Mouse (Mus musculus): Measurements from ENCODE around the gene Nr6a1. TPM values are rescaled to one million over a fixed set of nuclear protein-coding genes. Genes with fewer than 3 reads are reported as not detected.

The Nr6a1 gene
- polyA plus RNA-seq, 1 experiment from 2014 or later: 1.6 TPM

GRCm38 (mm10) chr2:38719354-38719753, 208.1 kb downstream of the Nr6a1 start:
- Histone ChIP-seq H3K9me3 (no peaks in the 10 kb centered on the region), H3K4me3 (no peak overlapping the region), H3K27ac (no peak overlapping the region), H3K4me1 (peaks cover 23% of the 10 kb centered on the region), H3K27me3 (peaks cover 5% of the 10 kb centered on the region; the same call in 1 of the 2 replicates), H3K9ac (no peak overlapping the region), H3K4me2 (no peak overlapping the region), H3K36me3 (no peaks in the 10 kb centered on the region)
- 45% methylated on average over 6 of the region's 6 CpGs for WGBS
- no peak for ATAC-seq (ENCODE audit: borderline replicate concordance, extremely low read depth, low FRiP score, low TSS enrichment)

- Histone ChIP-seq H3K4me2 (no peak overlapping the region), H3K9me3 (no peaks in the 10 kb centered on the region), H3K4me1 (peaks cover 16% of the 10 kb centered on the region), H3K36me3 (no peaks in the 10 kb centered on the region), H3K27me3 (peaks cover 12% of the 10 kb centered on the region), H3K27ac (no peak overlapping the region), H3K4me3 (no peak overlapping the region), H3K9ac (no peak overlapping the region)
- 32% methylated on average over 8 of the region's 8 CpGs for WGBS
- ATAC-seq (ENCODE audit: borderline replicate concordance, extremely low read depth, low FRiP score, low TSS enrichment): 0 out of 2 replicates have a peak, but pooled peaks have one; percentile 12
Observed at GRCm38 (mm10) chr2:38718676-38719075, 208.8 kb downstream of the Nr6a1 start.

GRCm38 (mm10) chr2:38717436-38717835, 210.1 kb downstream of the Nr6a1 start:
- WGBS: 67% methylated on average over 2 of the region's 2 CpGs
- H3K36me3 ChIP-seq: no peaks in the 10 kb centered on the region

GRCm38 (mm10) chr2:38714324-38714723, 213.2 kb downstream of the Nr6a1 start, which contains the start of gene Nr5a1:
TSS of gene Nr5a1 (minus strand) at chr2:38714542.
- peaks cover 55% of the 10 kb centered on the region for H3K27me3 ChIP-seq
- 91% methylated on average over 11 of the region's 13 CpGs for WGBS
- no peak for ATAC-seq (ENCODE audit: borderline replicate concordance, extremely low read depth, low FRiP score, low TSS enrichment)

More at GRCm38 (mm10) chr2:38717436-38717835, 210.1 kb downstream of the Nr6a1 start:
- ATAC-seq (ENCODE audit: borderline replicate concordance, extremely low read depth, low FRiP score, low TSS enrichment): no peak
- H3K4me3 ChIP-seq: no peak overlapping the region
- no peak overlapping the region for H3K27ac ChIP-seq
- H3K4me2 ChIP-seq: no peak overlapping the region
- H3K4me1 ChIP-seq: peaks cover 11% of the 10 kb centered on the region
- no peak overlapping the region for H3K9ac ChIP-seq
- H3K9me3 ChIP-seq: no peaks in the 10 kb centered on the region
- peaks cover 24% of the 10 kb centered on the region for H3K27me3 ChIP-seq

DNA sequence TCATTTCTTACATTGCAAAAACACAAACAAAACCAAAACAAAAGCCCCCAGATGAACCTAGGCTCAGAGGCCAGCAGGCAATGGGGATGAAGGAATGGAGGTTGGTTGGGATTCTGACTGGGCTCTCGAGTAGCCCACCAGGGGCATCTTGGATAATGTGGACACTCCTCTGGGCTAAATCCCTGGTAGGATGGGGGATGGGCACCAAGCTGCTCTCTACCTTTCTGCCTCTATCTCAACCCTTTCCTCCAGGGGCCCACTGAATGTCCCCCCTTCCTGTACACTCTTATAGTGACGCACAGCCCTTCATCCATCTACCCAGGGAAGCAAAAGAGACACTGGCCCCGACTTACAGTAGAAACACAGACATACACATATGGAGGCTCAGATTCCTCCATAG, 213.9 kb downstream of the Nr6a1 start:
- WGBS: 75% methylated on average over 3 of the region's 3 CpGs

More at GRCm38 (mm10) chr2:38714324-38714723, 213.2 kb downstream of the Nr6a1 start, which contains the start of gene Nr5a1:
- no peak within 1 kb of the TSS for H3K4me2 ChIP-seq
- peaks cover 26% of the 10 kb centered on the region for H3K4me1 ChIP-seq
- no peak within 1 kb of the TSS for H3K27ac ChIP-seq
- no peak within 1 kb of the TSS for H3K4me3 ChIP-seq
- no peaks in the 10 kb centered on the region for H3K9me3 ChIP-seq
- no peaks in the 10 kb centered on the region for H3K36me3 ChIP-seq
- no peak within 1 kb of the TSS for H3K9ac ChIP-seq

DNA sequence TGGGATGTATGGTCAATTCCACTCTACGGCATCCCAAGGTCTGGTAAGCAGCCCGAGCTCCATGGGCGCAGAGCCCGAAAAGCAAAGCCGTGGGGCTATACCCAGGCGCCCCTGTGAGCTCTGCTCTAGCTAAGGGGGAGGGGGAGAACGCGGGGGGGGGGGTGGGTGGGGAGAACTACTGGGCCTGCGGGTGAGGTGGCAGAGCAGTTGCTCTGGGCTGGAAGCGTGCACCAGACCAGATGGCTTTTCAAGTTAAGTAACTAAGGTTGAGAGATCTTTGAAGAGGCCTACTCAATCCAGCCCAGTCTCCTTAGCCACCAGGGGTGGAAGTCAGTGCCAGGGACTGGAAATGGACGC, 214.7 kb downstream of the Nr6a1 start:
- peaks cover 19% of the 10 kb centered on the region for H3K4me1 ChIP-seq
- 42% methylated on average over 10 of the region's 11 CpGs for WGBS
- H3K9me3 ChIP-seq: no peaks in the 10 kb centered on the region
- no peaks in the 10 kb centered on the region for H3K36me3 ChIP-seq
- peaks cover 71% of the 10 kb centered on the region for H3K27me3 ChIP-seq
- H3K9ac ChIP-seq: no peak overlapping the region
- H3K4me3 ChIP-seq: no peak overlapping the region
- no peak overlapping the region for H3K4me2 ChIP-seq
- H3K27ac ChIP-seq: no peak overlapping the region
- no peak for ATAC-seq (ENCODE audit: borderline replicate concordance, extremely low read depth, low FRiP score, low TSS enrichment)

More for the DNA sequence above, 213.9 kb downstream of the Nr6a1 start:
- H3K4me2 ChIP-seq: no peak overlapping the region
- no peaks in the 10 kb centered on the region for H3K36me3 ChIP-seq
- peaks cover 62% of the 10 kb centered on the region for H3K27me3 ChIP-seq
- no peak overlapping the region for H3K4me3 ChIP-seq
- H3K9ac ChIP-seq: no peak overlapping the region
- H3K27ac ChIP-seq: no peak overlapping the region
- H3K9me3 ChIP-seq: no peaks in the 10 kb centered on the region
- no peak for ATAC-seq (ENCODE audit: borderline replicate concordance, extremely low read depth, low FRiP score, low TSS enrichment)
- peaks cover 20% of the 10 kb centered on the region for H3K4me1 ChIP-seq

DNA sequence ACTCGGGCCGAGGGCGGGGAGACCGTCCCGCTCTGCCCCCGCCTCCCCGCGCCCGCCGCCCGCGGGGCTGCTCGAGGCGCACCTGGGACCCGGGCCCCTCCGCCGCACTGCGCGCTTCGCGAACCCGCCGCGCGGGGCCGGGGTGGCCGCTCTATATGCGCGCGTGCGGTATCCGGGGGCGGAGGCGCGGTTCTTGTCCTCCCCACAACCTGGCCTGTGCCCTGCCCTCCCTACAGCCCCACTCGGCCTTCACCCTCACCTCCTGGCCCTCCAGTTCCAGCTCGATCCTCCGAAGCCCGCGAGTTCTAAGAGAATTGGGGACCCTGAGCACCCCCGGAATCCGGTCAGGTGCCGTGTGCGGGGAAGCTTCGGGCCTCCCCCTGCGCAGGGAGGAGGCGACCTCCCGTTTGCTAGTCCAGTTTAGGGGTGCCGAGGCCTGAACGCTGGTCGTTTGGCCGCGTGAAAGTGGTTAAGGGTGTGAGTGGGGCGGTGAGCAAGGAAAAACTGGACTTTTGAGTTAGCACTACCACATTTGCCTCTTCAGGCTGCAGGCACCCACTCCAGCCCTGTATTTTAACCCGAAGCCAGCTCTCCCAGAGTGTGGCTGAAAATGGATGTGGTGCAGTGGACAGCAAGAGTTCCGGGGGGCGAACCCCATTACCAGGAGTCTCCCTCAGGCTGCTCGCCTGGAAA, 215.3 kb downstream of the Nr6a1 start:
- Histone ChIP-seq H3K4me3 (peak overlapping the region; percentile 35), H3K9ac (no peak overlapping the region), H3K27ac (no peak overlapping the region), H3K9me3 (no peaks in the 10 kb centered on the region), H3K27me3 (peaks cover 76% of the 10 kb centered on the region), H3K36me3 (no peaks in the 10 kb centered on the region), H3K4me1 (peaks cover 19% of the 10 kb centered on the region), H3K4me2 (peak overlapping the region; percentile 56)
- WGBS: 6% methylated on average over 56 of the region's 58 CpGs
- ATAC-seq (ENCODE audit: borderline replicate concordance, extremely low read depth, low FRiP score, low TSS enrichment): no peak

DNA sequence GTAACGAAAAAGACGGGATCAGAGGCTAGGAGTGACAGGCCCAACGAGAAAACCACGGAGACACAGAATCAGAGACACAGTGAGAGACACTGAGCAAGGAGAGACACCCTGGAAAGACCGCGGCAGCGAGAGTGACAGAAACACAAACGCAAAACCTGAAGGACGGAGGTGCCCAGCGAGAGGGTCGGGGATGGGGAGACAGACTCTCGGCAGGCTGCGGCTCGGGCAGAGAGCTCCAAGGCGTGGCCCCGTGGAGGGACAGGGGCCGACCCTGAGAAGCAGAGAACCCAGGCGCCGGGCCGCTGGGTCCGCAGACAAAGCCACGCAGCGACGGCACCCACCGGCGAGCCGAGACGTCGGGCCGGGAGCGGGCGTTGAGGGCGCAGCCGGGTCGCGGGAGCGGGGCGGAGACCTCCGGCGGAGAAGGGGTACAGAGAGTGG, 216.0 kb downstream of the Nr6a1 start:
- WGBS: 1% methylated on average over 40 of the region's 40 CpGs
- Histone ChIP-seq H3K4me2 (peak overlapping the region; percentile 56), H3K27me3 (peaks cover 84% of the 10 kb centered on the region), H3K9me3 (no peaks in the 10 kb centered on the region), H3K36me3 (no peaks in the 10 kb centered on the region), H3K9ac (no peak overlapping the region), H3K27ac (no peak overlapping the region), H3K4me1 (peaks cover 19% of the 10 kb centered on the region), H3K4me3 (peak overlapping the region; percentile 35)
- no peak for ATAC-seq (ENCODE audit: borderline replicate concordance, extremely low read depth, low FRiP score, low TSS enrichment)

DNA sequence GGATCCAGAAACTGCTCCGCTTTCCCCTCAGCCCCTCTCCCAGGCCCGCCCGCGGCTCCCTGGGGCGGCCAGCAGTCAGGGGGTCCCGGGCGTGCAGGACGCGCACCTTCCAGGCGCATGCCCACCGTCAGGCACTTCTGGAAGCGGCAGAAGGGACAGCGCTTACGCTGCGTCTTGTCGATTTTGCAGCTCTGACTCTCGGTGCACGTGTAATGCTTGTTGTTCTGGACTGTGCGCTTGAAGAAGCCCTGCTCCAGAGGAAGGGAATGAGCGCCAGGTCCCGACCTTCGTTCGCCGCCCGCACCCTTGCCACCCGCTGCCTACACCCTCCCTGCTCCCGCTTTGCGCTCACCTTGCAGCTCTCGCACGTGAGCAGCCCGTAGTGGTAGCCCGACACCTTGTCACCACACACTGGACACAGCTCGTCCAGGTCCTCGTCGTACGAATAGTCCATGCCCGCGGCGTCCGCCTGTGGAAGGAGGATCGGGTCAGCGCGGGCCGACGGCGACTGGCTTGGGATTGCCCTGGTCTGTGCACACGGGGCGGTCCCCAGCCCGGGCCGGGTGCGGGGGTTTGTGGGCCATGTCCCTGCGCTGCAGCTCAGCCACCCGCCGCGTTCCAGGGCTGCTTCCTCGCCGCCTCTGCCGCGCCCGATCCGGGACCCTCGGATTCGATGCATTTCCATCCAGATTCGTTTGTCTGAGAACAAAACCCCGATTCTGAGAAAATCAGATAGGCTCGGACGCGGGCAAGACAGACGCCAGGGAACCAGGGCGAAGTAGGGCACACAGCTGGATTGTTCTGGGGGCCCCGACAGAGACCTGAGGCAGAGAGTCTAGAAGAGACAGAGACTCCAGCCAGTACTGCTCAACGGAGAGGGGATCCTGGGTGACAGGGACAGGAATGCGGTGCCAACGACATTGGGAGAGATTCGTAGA, 216.9 kb downstream of the Nr6a1 start:
- ATAC-seq (ENCODE audit: borderline replicate concordance, extremely low read depth, low FRiP score, low TSS enrichment): no peak
- Histone ChIP-seq H3K4me3 (peak overlapping the region; percentile 35), H3K36me3 (no peaks in the 10 kb centered on the region), H3K9ac (no peak overlapping the region), H3K4me2 (peak overlapping the region; percentile 44), H3K4me1 (peaks cover 19% of the 10 kb centered on the region), H3K9me3 (no peaks in the 10 kb centered on the region), H3K27me3 (peaks cover 93% of the 10 kb centered on the region), H3K27ac (no peak overlapping the region)
- WGBS: 1% methylated on average over 75 of the region's 75 CpGs

- H3K9ac ChIP-seq: no peak overlapping the region
- H3K4me2 ChIP-seq: no peak overlapping the region
- H3K27ac ChIP-seq: no peak overlapping the region
- H3K36me3 ChIP-seq: no peaks in the 10 kb centered on the region
- no peak overlapping the region for H3K4me3 ChIP-seq
- peaks cover 19% of the 10 kb centered on the region for H3K4me1 ChIP-seq
- ATAC-seq (ENCODE audit: borderline replicate concordance, extremely low read depth, low FRiP score, low TSS enrichment): no peak; the same call in 1 of the 2 replicates
- WGBS: 23% methylated on average over 12 of the region's 12 CpGs
- no peaks in the 10 kb centered on the region for H3K9me3 ChIP-seq
- peaks cover 100% of the 10 kb centered on the region for H3K27me3 ChIP-seq
Observed at GRCm38 (mm10) chr2:38708907-38709688, 218.4 kb downstream of the Nr6a1 start.

DNA sequence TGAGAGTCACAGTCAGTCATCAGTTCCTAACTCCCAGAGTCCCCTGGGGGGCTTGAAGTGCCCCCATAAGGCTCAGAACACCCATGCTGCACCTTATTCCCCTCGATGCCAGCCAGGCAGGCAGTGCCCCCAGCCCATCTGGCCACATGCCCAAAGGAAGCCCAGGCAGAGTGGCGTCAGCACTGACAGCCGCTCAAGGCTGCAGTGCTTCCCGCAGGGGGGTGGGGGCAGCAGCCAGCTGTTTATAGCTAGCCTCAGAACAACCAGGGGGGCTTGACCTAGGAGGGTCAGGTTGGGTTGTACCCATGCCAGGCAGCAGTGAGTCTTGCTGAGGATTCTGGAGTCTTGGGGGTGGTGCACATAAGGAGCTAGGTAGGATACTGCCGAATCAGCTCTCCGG, 220.8 kb downstream of the Nr6a1 start:
- H3K4me2 ChIP-seq: no peak overlapping the region
- no peaks in the 10 kb centered on the region for H3K36me3 ChIP-seq
- no peak overlapping the region for H3K27ac ChIP-seq
- peaks cover 76% of the 10 kb centered on the region for H3K27me3 ChIP-seq
- ATAC-seq (ENCODE audit: borderline replicate concordance, extremely low read depth, low FRiP score, low TSS enrichment): no peak
- H3K9me3 ChIP-seq: no peaks in the 10 kb centered on the region
- H3K9ac ChIP-seq: no peak overlapping the region
- 28% methylated on average over 6 of the region's 6 CpGs for WGBS
- H3K4me1 ChIP-seq: peaks cover 15% of the 10 kb centered on the region
- no peak overlapping the region for H3K4me3 ChIP-seq
